Mouse (Mus musculus) kidney, embryonic 16.5 days (tissue): ENCODE measurements around the gene D17Wsu92e. TPM values are rescaled to one million over a fixed set of nuclear protein-coding genes. Genes with fewer than 3 reads are reported as not detected.
A peak's percentile ranks its signal among the peaks of the same experiment; 100 is the strongest.

ENCODE experiments used
- ATAC-seq: fragments of 200-750 bp; cut with Nextera tagmentation; 2 replicates; pipeline ENCODE4 v1.8.0; 2017; ENCODE audit warnings: moderate TSS enrichment; ENCODE audit not compliant: low FRiP score, low TSS enrichment
- H3K27ac ChIP-seq: fragments of 300-500 bp; sonication (generic); 2 replicates; pipeline ENCODE4 v1.5.1; 2014; ENCODE audit warnings: low read length
- H3K27me3 ChIP-seq: fragments of 300-500 bp; sonication (generic); 2 replicates; pipeline ENCODE4 v1.6.1; 2014; ENCODE audit warnings: low read length, control low read depth, mixed read lengths; ENCODE audit not compliant: insufficient read depth
- H3K36me3 ChIP-seq: fragments of 300-500 bp; sonication (generic); 2 replicates; pipeline ENCODE4 v1.6.1; 2014; ENCODE audit warnings: low read length, control low read depth, mixed read lengths; ENCODE audit not compliant: insufficient read depth
- H3K4me1 ChIP-seq: fragments of 300-500 bp; sonication (generic); 2 replicates; pipeline ENCODE4 v1.6.1; 2014; ENCODE audit warnings: low read length, control low read depth, mixed read lengths; ENCODE audit not compliant: insufficient read depth
- H3K4me2 ChIP-seq: fragments of 300-500 bp; sonication (generic); replicated peaks from 2 replicates; pipeline ENCODE4 v1.6.1; 2014; ENCODE audit warnings: low read depth, low read length
- H3K4me3 ChIP-seq: fragments of 300-500 bp; sonication (generic); 2 replicates; pipeline ENCODE4 v1.5.1; 2014; ENCODE audit warnings: mild to moderate bottlenecking, low read length
- H3K9ac ChIP-seq: fragments of 300-500 bp; sonication (generic); replicated peaks from 2 replicates; pipeline ENCODE4 v1.6.1; 2014; ENCODE audit warnings: low read length
- H3K9me3 ChIP-seq: fragments of 300-500 bp; sonication (generic); 2 replicates; pipeline ENCODE4 v1.6.1; 2016; ENCODE audit warnings: low read length, control low read depth
- WGBS: fragments of 180-500 bp; shearing (Covaris S2); extraction: QIAGEN DNeasy Blood & Tissue Kit; methylation state at CpG from one replicate; pipeline ENCODE4 v1.1.7; 2014; 5-methylcytosine and 5-hydroxymethylcytosine counted together
- polyA plus RNA-seq: library from polyadenylated mRNA; unstranded; fragments of >200 nt; fragmentation: Nextera tagmentation; extraction: Ambion mirVana; gene quantifications from 2 replicates; pipeline ENCODE4 v1.2.1, GENCODE M21; 2015

D17Wsu92e gene
- 18.8 and 19.4 TPM in 2 replicates for polyA plus RNA-seq

- peak within 1 kb of the TSS; percentile 86 for H3K27ac ChIP-seq
- H3K4me3 ChIP-seq, result peak within 1 kb of the TSS; percentile 89
- WGBS, result 3% methylated on average over 40 of the region's 56 CpGs
- no peaks in the 10 kb centered on the region for H3K36me3 ChIP-seq
- peaks cover 24% of the 10 kb centered on the region for H3K4me1 ChIP-seq
- no peaks in the 10 kb centered on the region for H3K9me3 ChIP-seq
- H3K9ac ChIP-seq, result peak within 1 kb of the TSS; percentile 90
- peak; percentile 96 for ATAC-seq
- H3K27me3 ChIP-seq, result no peaks in the 10 kb centered on the region
- H3K4me2 ChIP-seq, result peak within 1 kb of the TSS; percentile 91
Measured at GRCm38 (mm10) chr17:27820568-27821406, at the start of gene D17Wsu92e. TSS of gene D17Wsu92e (minus strand) at chr17:27820648.

GRCm38 (mm10) chr17:27866737-27867136 is 46.3 kb upstream of the D17Wsu92e start:
- Histone ChIP-seq H3K4me1 (no peaks in the 10 kb centered on the region), H3K36me3 (0 out of 2 replicates have a peak, but pooled peaks cover 3% of the 10 kb centered on the region), H3K4me2 (no peak overlapping the region), H3K9me3 (0 out of 2 replicates have a peak, but pooled peaks cover 2% of the 10 kb centered on the region), H3K27ac (no peak overlapping the region), H3K9ac (no peak overlapping the region), H3K4me3 (no peak overlapping the region), H3K27me3 (no peaks in the 10 kb centered on the region)
- WGBS, result 73% methylated on average over 4 of the region's 4 CpGs
- no peak for ATAC-seq

GRCm38 (mm10) chr17:27865461-27865860 is 45.0 kb upstream of the D17Wsu92e start:
- H3K27me3 ChIP-seq, result no peaks in the 10 kb centered on the region
- 85% methylated on average over 2 of the region's 2 CpGs for WGBS
- H3K4me2 ChIP-seq, result no peak overlapping the region
- H3K4me3 ChIP-seq, result no peak overlapping the region
- H3K4me1 ChIP-seq, result no peaks in the 10 kb centered on the region
- 0 out of 2 replicates have a peak, but pooled peaks cover 3% of the 10 kb centered on the region for H3K36me3 ChIP-seq
- H3K9ac ChIP-seq, result no peak overlapping the region
- ATAC-seq, result no peak
- no peak overlapping the region for H3K27ac ChIP-seq
- H3K9me3 ChIP-seq, result 0 out of 2 replicates have a peak, but pooled peaks cover 2% of the 10 kb centered on the region

GRCm38 (mm10) chr17:27859131-27859530 is 38.7 kb upstream of the D17Wsu92e start:
- H3K4me2 ChIP-seq, result peak overlapping the region; percentile 88; the same call in 1 of the 2 replicates
- H3K4me1 ChIP-seq, result peaks cover 30% of the 10 kb centered on the region
- no peak overlapping the region for H3K4me3 ChIP-seq
- no peaks in the 10 kb centered on the region for H3K9me3 ChIP-seq
- H3K9ac ChIP-seq, result 0 out of 2 replicates have a peak overlapping the region, but pooled peaks have one; percentile 91
- WGBS, result 34% methylated on average over 2 of the region's 2 CpGs
- no peaks in the 10 kb centered on the region for H3K36me3 ChIP-seq
- H3K27me3 ChIP-seq, result no peaks in the 10 kb centered on the region
- H3K27ac ChIP-seq, result peak overlapping the region; percentile 22; the same call in 1 of the 2 replicates
- ATAC-seq, result no peak

- Histone ChIP-seq H3K36me3 (peaks cover 3% of the 10 kb centered on the region; the same call in 1 of the 2 replicates), H3K27ac (no peak overlapping the region), H3K9ac (peak overlapping the region; percentile 91), H3K4me3 (peak overlapping the region; percentile 97), H3K27me3 (no peaks in the 10 kb centered on the region), H3K4me1 (peaks cover 30% of the 10 kb centered on the region), H3K9me3 (no peaks in the 10 kb centered on the region), H3K4me2 (peak overlapping the region; percentile 88)
- no peak for ATAC-seq
- 29% methylated on average over 11 of the region's 11 CpGs for WGBS
Measured at GRCm38 (mm10) chr17:27857649-27858475, 37.4 kb upstream of the D17Wsu92e start.

- WGBS, result 1% methylated on average over 52 of the region's 52 CpGs
- peak; percentile 77 for ATAC-seq
- peaks cover 11% of the 10 kb centered on the region for H3K36me3 ChIP-seq
Measured at GRCm38 (mm10) chr17:27856798-27857648, 36.6 kb upstream of the D17Wsu92e start.

GRCm38 (mm10) chr17:27856265-27856797 is 35.9 kb upstream of the D17Wsu92e start, which contains the start of gene Uhrf1bp1:
TSS of gene Uhrf1bp1 (plus strand) at chr17:27856441.
- peak within 1 kb of the TSS; percentile 84 for H3K27ac ChIP-seq
- H3K4me3 ChIP-seq, result peak within 1 kb of the TSS; percentile 97
- peak within 1 kb of the TSS; percentile 88 for H3K4me2 ChIP-seq
- WGBS, result under 1% methylated on average over 51 of the region's 54 CpGs
- ATAC-seq, result peak; percentile 85
- no peaks in the 10 kb centered on the region for H3K27me3 ChIP-seq
- peaks cover 30% of the 10 kb centered on the region for H3K4me1 ChIP-seq
- H3K9me3 ChIP-seq, result no peaks in the 10 kb centered on the region
- peak within 1 kb of the TSS; percentile 91 for H3K9ac ChIP-seq
- H3K36me3 ChIP-seq, result peaks cover 11% of the 10 kb centered on the region

More at GRCm38 (mm10) chr17:27856798-27857648, 36.6 kb upstream of the D17Wsu92e start:
- H3K27ac ChIP-seq, result peak overlapping the region; percentile 84
- peak overlapping the region; percentile 88 for H3K4me2 ChIP-seq
- no peaks in the 10 kb centered on the region for H3K27me3 ChIP-seq
- H3K4me1 ChIP-seq, result peaks cover 30% of the 10 kb centered on the region
- H3K9ac ChIP-seq, result peak overlapping the region; percentile 91
- H3K4me3 ChIP-seq, result peak overlapping the region; percentile 97
- H3K9me3 ChIP-seq, result no peaks in the 10 kb centered on the region

- Histone ChIP-seq H3K36me3 (peaks cover 47% of the 10 kb centered on the region), H3K27ac (no peak overlapping the region), H3K9me3 (no peaks in the 10 kb centered on the region), H3K4me3 (no peak overlapping the region), H3K9ac (no peak overlapping the region), H3K4me2 (no peak overlapping the region), H3K27me3 (no peaks in the 10 kb centered on the region), H3K4me1 (no peaks in the 10 kb centered on the region)
- no peak for ATAC-seq
- 62% methylated on average over 3 of the region's 3 CpGs for WGBS
Measured at GRCm38 (mm10) chr17:27851076-27851475, 30.6 kb upstream of the D17Wsu92e start.
